Mouse (Mus musculus) adrenal gland, postnatal 25 days (tissue): ENCODE results near the gene Wfdc3. TPM values are rescaled to one million over a fixed set of nuclear protein-coding genes. Genes with fewer than 3 reads are reported as not detected.

Experiments
- DNase-seq: peaks from one replicate; pipeline ENCODE4 v3.0.0; 2021; ENCODE audit warnings: mixed read lengths
- long read RNA-seq: library from polyadenylated mRNA; stranded (forward); transcript quantifications from one replicate; pipeline ENCODE4 v2.0.0, GENCODE M21; 2021
- total RNA-seq: library from RNA; stranded (reverse); gene quantifications from 2 replicates; pipeline ENCODE4 v1.2.3, GENCODE M21; 2021

The Wfdc3 gene
- 0.39 and 0.57 TPM in 2 replicates for total RNA-seq
- long read RNA-seq, partial matches to known transcripts: 0 of 3 reads
- long read RNA-seq, other reads (novel, unspliced or antisense): 0 of 3 reads

- peak; percentile 95 for DNase-seq
Measured at GRCm38 (mm10) chr2:164745843-164746479, at the start of gene Wfdc3, which contains the start of gene Dnttip1. Gene Wfdc3, minus strand, starts transcription at chr2:164745931. Gene Dnttip1, plus strand, starts transcription at chr2:164745983.

- peak; percentile 89 for DNase-seq
Measured at GRCm38 (mm10) chr2:164794293-164794692, 48.6 kb upstream of the Wfdc3 start.

DNA sequence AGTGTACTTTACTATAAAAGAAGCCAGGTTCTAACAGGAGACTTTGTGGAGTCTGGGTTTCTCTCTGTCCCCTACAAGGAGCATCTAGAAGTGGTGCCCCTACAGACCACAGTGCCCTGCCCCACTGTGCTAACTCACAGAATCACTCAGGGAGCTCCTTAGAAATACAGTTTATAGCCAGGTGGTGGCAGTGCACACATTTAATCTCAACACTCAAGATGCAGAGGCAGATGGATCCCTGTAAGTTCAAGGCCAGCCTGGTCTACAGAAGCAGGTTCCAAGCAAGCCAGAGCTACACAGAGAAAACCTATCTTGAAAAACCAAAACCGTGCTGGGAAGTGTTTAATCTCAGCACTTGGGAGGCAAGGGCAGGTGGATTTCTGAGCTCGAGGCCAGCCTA lies 48.0 kb upstream of the Wfdc3 start:
- no peak for DNase-seq

DNA sequence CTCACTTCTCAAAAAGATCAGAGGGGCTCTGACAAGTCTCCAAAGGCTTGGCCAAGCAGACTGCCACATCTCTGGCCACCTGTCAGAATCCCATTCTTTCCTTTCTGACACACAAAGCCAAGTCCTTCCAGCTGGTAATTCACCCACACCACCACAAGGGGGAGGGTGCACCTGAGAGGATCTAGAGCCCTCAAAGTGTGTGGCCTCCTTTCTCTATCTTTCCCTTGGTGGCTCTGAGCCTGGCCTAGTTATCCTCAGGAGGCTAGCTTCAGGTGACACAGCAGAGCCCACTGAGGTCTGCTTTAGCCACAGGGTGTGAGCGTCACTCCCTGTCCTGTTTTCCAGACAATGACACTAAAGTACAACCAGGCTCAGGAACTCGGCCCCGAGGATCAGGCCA lies 47.5 kb upstream of the Wfdc3 start:
- DNase-seq: peak; percentile 54

- DNase-seq: no peak
Measured at GRCm38 (mm10) chr2:164792400-164793190, 46.9 kb upstream of the Wfdc3 start.

- DNase-seq: no peak
Measured at GRCm38 (mm10) chr2:164791841-164792261, 46.1 kb upstream of the Wfdc3 start.

DNA sequence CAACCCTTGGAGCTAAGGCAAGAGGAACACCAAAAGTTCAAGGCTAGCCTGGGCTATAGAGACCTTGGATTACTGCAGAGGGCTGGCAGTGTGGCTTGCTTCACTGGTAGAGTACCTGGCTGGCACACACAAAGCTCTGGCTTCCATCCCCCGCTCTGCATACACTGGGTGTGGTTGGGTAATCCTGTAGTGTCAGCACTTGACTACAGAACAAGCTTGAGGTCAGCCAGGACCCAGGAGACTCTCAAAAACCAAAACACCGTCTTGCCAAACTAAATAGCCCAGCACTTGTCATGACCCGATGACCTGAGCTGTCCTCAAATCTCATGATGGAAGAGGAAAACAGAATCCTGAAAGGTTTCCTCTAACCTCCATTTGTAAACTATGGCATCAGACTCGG lies 44.7 kb upstream of the Wfdc3 start:
- DNase-seq: no peak

DNA sequence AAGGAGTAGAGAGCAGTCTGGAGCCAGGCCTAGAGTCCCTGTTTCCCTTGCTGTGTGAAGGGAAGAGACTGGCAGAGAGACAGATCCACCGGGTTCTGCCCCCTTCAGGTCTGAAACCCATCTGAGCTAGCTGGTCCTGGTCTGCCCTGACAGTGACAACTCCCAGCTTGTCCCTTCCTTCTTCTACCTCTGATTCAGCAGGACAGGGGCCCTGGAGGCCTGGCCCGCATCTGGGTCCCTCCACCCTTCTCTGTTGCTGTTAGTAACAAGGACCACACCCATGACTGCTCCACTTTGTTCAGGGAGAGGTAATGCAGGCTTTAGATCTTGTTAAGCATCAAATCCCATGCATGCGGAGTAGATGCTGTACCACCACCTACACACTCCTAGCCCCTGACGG lies 42.7 kb upstream of the Wfdc3 start:
- no peak for DNase-seq

DNA sequence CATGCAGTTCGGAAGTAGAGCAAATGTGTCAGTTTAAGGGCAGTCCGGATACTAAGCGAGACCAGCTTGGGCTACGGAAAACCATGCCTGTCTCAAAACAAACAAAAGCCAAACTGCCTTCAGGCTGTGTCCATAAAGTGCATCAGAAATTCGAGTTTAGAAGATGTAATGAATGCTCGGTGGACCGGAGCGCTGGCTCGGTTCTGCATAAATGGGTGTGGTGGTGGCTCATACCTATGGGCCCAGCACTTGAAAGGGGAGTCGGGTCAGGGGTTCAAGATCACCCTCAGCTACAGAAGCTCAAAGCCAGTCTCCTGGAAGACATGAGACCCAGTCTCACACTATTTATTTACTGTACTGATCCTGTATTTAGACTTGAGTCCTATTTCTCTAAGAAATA lies 42.0 kb upstream of the Wfdc3 start:
- DNase-seq: no peak

GRCm38 (mm10) chr2:164787032-164787431 lies 41.3 kb upstream of the Wfdc3 start:
- no peak for DNase-seq

GRCm38 (mm10) chr2:164786388-164786885 lies 40.7 kb upstream of the Wfdc3 start:
- no peak for DNase-seq

GRCm38 (mm10) chr2:164785481-164786387 lies 40.0 kb upstream of the Wfdc3 start, which contains the start of gene Snx21:
Gene Snx21, plus strand, starts transcription at chr2:164785823.
- peak; percentile 95 for DNase-seq

DNA sequence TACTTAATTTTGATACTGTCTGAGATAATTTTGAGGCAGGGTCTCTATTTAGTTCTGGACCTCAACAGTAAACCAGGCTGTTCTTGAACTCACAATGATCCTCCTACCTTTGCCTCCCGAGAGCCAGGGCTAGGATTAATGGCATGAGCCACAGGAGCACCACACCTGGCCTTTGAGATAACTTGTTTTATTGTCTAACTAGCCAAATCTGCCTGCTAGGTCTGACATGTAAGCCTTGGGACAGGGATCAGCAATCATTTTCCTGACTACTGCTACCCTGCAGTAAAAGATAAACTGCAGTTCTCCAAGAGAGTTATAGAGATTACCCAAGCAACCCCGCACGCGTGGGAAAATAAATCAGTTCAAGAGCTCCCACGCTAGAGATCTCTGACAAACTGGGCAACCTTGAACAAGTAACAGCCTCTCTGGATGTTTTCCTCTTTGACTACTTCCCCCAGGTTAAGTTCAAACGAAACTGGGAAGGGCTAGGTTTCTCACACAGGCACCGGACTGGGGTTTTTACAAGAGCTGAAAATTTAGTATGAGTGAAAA lies 39.2 kb upstream of the Wfdc3 start:
- DNase-seq: no peak

DNA sequence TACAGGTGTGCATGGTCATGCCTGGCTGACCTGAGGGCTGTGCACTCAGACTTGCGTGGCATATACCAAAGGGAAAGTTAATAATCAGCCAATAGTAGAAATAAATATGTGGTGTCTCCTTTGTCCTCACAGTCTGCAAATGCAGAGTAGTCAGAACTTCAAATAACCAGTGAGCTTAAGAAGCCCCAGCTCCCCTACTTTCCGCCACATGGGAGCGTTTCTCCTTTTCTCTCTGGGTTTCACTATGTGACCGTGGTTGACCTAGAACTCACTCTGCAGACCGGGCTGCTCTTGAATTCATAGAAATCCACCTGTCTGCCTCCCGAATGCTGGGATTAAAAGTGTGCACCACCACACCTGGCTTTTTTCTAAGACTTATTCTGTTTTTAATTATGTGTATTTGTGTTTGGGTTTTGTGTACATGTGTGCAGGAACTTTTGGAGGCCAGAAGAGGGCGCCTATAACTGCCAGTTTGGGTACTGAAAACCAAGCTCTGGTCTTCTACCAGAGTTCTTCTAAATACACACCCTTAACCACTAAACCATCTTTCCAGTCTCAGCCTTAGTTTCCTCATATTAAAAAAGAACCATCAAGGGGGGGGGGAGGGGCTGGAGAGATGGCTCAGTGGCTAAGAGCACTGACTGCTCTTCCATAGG lies 38.3 kb upstream of the Wfdc3 start:
- DNase-seq: no peak

- no peak for DNase-seq
Measured at GRCm38 (mm10) chr2:164781876-164782275, 36.1 kb upstream of the Wfdc3 start.

DNA sequence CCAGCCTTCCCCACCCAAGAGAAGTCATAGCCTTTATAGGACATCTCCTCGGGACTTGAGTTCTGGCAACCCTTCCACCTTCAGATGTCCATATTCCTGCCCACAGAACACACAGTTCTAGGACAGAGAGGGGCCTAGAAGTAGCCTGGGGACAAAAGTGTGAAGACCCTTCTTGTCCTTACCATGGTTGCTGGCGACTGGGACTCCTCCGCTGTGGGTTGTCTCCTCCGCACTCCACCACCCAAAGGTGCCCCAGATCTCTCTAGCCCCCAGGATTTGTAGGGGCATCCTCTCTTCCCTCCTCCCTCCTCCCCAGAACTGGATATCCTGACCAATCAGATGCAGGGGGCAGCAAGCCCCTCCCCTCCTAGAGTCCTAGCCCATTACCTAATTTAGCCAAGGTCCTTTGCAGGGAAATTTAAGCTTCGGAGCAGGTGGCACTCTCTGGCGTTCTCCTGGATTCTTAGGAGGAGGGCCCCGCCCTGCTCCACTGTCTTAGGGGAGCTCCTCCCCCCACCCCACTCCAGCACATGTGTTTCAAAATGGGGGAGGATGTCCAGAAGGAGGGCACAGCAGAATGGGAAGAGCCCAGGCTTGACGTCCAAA lies 33.9 kb upstream of the Wfdc3 start, which contains the start of gene Tnnc2:
Tnnc2 (minus strand) TSS at position 487 of the 606 bp plus-strand sequence.
- DNase-seq: no peak

- no peak for DNase-seq
Measured at GRCm38 (mm10) chr2:164778809-164779208, 33.1 kb upstream of the Wfdc3 start.

- DNase-seq: no peak
Measured at GRCm38 (mm10) chr2:164778015-164778287, 32.2 kb upstream of the Wfdc3 start.

GRCm38 (mm10) chr2:164777246-164778014 lies 31.7 kb upstream of the Wfdc3 start:
- DNase-seq: no peak

- DNase-seq: no peak
Measured at GRCm38 (mm10) chr2:164776801-164777200, 31.1 kb upstream of the Wfdc3 start.
